Comparison of ENCODE assay signal across 8 mouse cellular contexts in genomic region chr2:168955850-168956346, GRCm38 (mm10). TPM values are rescaled to one million over a fixed set of nuclear protein-coding genes. Genes with fewer than 3 reads are reported as not detected.
DNase-seq lines count a peak whose midpoint lies in the region; ATAC-seq and TF ChIP-seq lines count a peak whose summit lies in the region.

No protein-coding gene starts in this region.

- no peaks in the 10 kb centered on the region for H3K27me3 ChIP-seq in CH12.LX (replicated peaks)
- no peaks in the 10 kb centered on the region for H3K27me3 ChIP-seq in embryonic facial prominence, embryonic 14.5 days (replicated peaks; ENCODE audit: control insufficient read depth, insufficient read depth, low read length)
- H3K27me3 ChIP-seq in intestine, embryonic 14.5 days (replicated peaks; ENCODE audit: control insufficient read depth, insufficient read depth, low read length): no peaks in the 10 kb centered on the region
- no peaks in the 10 kb centered on the region; the same call in 1 of the 2 replicates for H3K27me3 ChIP-seq in midbrain, embryonic 10.5 days (ENCODE audit: low read depth, poor library complexity, severe bottlenecking)

- no peak for TF ChIP-seq CTCF in CH12.LX (conservative IDR thresholded peaks at IDR 0.05 in 1 of 2, IDR thresholded peaks at IDR 0.05 in 1 of 2; ENCODE audit: low read depth in 2 of 2, low read length in 2 of 2)

- H3K27ac ChIP-seq in CH12.LX (ENCODE audit: insufficient read depth, low read depth): no peak overlapping the region
- peak overlapping the region; percentile 83 for H3K27ac ChIP-seq in embryonic facial prominence, embryonic 14.5 days (replicated peaks; ENCODE audit: low read depth, low read length)
- H3K27ac ChIP-seq in intestine, embryonic 14.5 days (ENCODE audit: low read depth): peak overlapping the region; percentile 83
- H3K27ac ChIP-seq in midbrain, embryonic 10.5 days (replicated peaks): peak overlapping the region; percentile 95

- no peak for TF ChIP-seq EP300 in CH12.LX (IDR thresholded peaks at IDR 0.05; ENCODE audit: low read length)

- H3K4me3 ChIP-seq in CH12.LX (replicated peaks in 1 of 3; ENCODE audit: low read depth in 2 of 3, low read length in 2 of 3, poor library complexity in 1 of 3): peak overlapping the region in 2 of 3 experiments; percentile 1 to 98
- H3K4me3 ChIP-seq in embryonic facial prominence, embryonic 14.5 days (ENCODE audit: low read depth, low read length): peak overlapping the region; percentile 61
- peak overlapping the region; percentile 91 for H3K4me3 ChIP-seq in intestine, embryonic 14.5 days (ENCODE audit: low read depth, low read length)
- peak overlapping the region; percentile 91 for H3K4me3 ChIP-seq in midbrain, embryonic 10.5 days

- TF ChIP-seq POLR2A in CH12.LX (IDR thresholded peaks at IDR 0.05; ENCODE audit: low read depth, low read length): no peak

- WGBS in embryonic facial prominence, embryonic 14.5 days: 53% methylated on average over 10 of the region's 10 CpGs
- WGBS in intestine, embryonic 14.5 days: 60% methylated on average over 10 of the region's 10 CpGs
- 51% methylated on average over 10 of the region's 10 CpGs for WGBS in midbrain, embryonic 10.5 days

- no peaks in the 10 kb centered on the region for H3K9me3 ChIP-seq in CH12.LX (replicated peaks; ENCODE audit: low read length)
- H3K9me3 ChIP-seq in embryonic facial prominence, embryonic 14.5 days (ENCODE audit: control insufficient read depth, low read length): no peaks in the 10 kb centered on the region
- no peaks in the 10 kb centered on the region for H3K9me3 ChIP-seq in intestine, embryonic 14.5 days (ENCODE audit: control insufficient read depth, low read length)
- H3K9me3 ChIP-seq in midbrain, embryonic 10.5 days (replicated peaks): no peaks in the 10 kb centered on the region

- TF ChIP-seq RAD21 in CH12.LX (IDR thresholded peaks at IDR 0.05; ENCODE audit: low read depth, low read length): no peak

- ATAC-seq in frontal cortex, adult (ENCODE audit: low TSS enrichment): peak; percentile 53
- no peak for ATAC-seq in embryonic facial prominence, embryonic 14.5 days (ENCODE audit: low read depth)
- ATAC-seq in intestine, embryonic 14.5 days (replicated peaks; ENCODE audit: low FRiP score, low TSS enrichment, low read depth): no peak; the same call in 1 of the 2 replicates

- dilution Hi-C loops in CH12.LX (cut with MboI; ENCODE audit: extremely low pct_ligation_motif_present, extremely low pct_unique_long_range_greater_than_20kb, low sequenced_read_pairs): no loop called here

- no peak for DNase-seq in frontal cortex, adult 2 months (ENCODE audit: extremely low spot score in 1 of 2, low spot score in 1 of 2)
- DNase-seq in CH12.LX (ENCODE audit: extremely low read depth): no peak
- peak; percentile 38 for DNase-seq in embryonic facial prominence, embryonic 14.5 days (ENCODE audit: low spot score)
- DNase-seq in intestine, embryonic 14.5 days (ENCODE audit: low spot score): peak; percentile 55
- DNase-seq in midbrain, embryonic 10.5 days (ENCODE audit: low spot score): peak; percentile 14
- no peak for DNase-seq in urinary bladder, postnatal 10 days (ENCODE audit: low spot score)
- DNase-seq in left cerebral cortex, adult 8-10 months (ENCODE audit: low spot score in 2 of 2): no peak

- peaks cover 3 to 26% of the 10 kb centered on the region in 2 experiments; a peak in 3 of 4 replicates for H3K4me1 ChIP-seq in CH12.LX (ENCODE audit: control insufficient read depth in 1 of 2, insufficient read depth in 2 of 2)
- peaks cover 17% of the 10 kb centered on the region for H3K4me1 ChIP-seq in embryonic facial prominence, embryonic 14.5 days (ENCODE audit: control insufficient read depth, insufficient read depth, low read length)
- peaks cover 12% of the 10 kb centered on the region for H3K4me1 ChIP-seq in intestine, embryonic 14.5 days (replicated peaks; ENCODE audit: control insufficient read depth, insufficient read depth, low read length)
- H3K4me1 ChIP-seq in midbrain, embryonic 10.5 days: peaks cover 26% of the 10 kb centered on the region

- in situ Hi-C loops in CH12.LX (cut with MboI; ENCODE audit: low pct_ligation_motif_present, low pct_unique_long_range_greater_than_20kb, low sequenced_read_pairs): loop anchor here (25.0 kb wide), 3 partner anchors 1131 to 1556 kb away; no protein-coding TSS in a partner anchor

- peak overlapping the region; percentile 41; the same call in 1 of the 2 replicates for H3K4me2 ChIP-seq in CH12.LX (ENCODE audit: insufficient read depth, low read depth, poor library complexity, severe bottlenecking)
- H3K4me2 ChIP-seq in embryonic facial prominence, embryonic 14.5 days (ENCODE audit: low read depth, low read length): peak overlapping the region; percentile 90
- H3K4me2 ChIP-seq in intestine, embryonic 14.5 days (ENCODE audit: low read length): peak overlapping the region; percentile 93

- peaks cover 26% of the 10 kb centered on the region for H3K79me2 ChIP-seq in CH12.LX (replicated peaks; ENCODE audit: control insufficient read depth, extremely low read depth, insufficient read depth, poor library complexity, severe bottlenecking)

- peaks cover 12 to 19% of the 10 kb centered on the region in 2 experiments for H3K36me3 ChIP-seq in CH12.LX (replicated peaks in 1 of 2; ENCODE audit: control insufficient read depth in 1 of 2, insufficient read depth in 1 of 2, low read length in 1 of 2)
- peaks cover 11% of the 10 kb centered on the region for H3K36me3 ChIP-seq in embryonic facial prominence, embryonic 14.5 days (ENCODE audit: control insufficient read depth, insufficient read depth, low read length)
- peaks cover 9% of the 10 kb centered on the region for H3K36me3 ChIP-seq in intestine, embryonic 14.5 days (ENCODE audit: control insufficient read depth, insufficient read depth, low read length)
- peaks cover 18% of the 10 kb centered on the region for H3K36me3 ChIP-seq in midbrain, embryonic 10.5 days

- H3K9ac ChIP-seq in CH12.LX (ENCODE audit: insufficient read depth, low read depth): peak overlapping the region; percentile 24; the same call in 1 of the 2 replicates
- H3K9ac ChIP-seq in embryonic facial prominence, embryonic 14.5 days (ENCODE audit: low read depth, low read length): peak overlapping the region; percentile 84
- peak overlapping the region; percentile 88; the same call in 1 of the 2 replicates for H3K9ac ChIP-seq in intestine, embryonic 14.5 days (ENCODE audit: low read length)

TF ChIP-seq in CH12.LX, 34 proteins besides CTCF, POLR2A, EP300 and RAD21:
- no peak for TF ChIP-seq USF2 (conservative IDR thresholded peaks at IDR 0.05; ENCODE audit: low read depth, low read length)
- no peak for TF ChIP-seq E2F4 (IDR thresholded peaks at IDR 0.05; ENCODE audit: insufficient replicate concordance, low read depth, low read length)
- TF ChIP-seq MAFK (IDR thresholded peaks at IDR 0.05; ENCODE audit: insufficient replicate concordance, low read length): no peak
- no peak for TF ChIP-seq MEF2A (IDR thresholded peaks at IDR 0.05; ENCODE audit: borderline replicate concordance, low read depth, low read length)
- TF ChIP-seq JUN (IDR thresholded peaks at IDR 0.05; ENCODE audit: insufficient read depth, low read depth, low read length): no peak
- no peak for TF ChIP-seq POLR2AphosphoS2 (IDR thresholded peaks at IDR 0.05; ENCODE audit: low read depth, low read length)
- TF ChIP-seq TBP (conservative IDR thresholded peaks at IDR 0.05; ENCODE audit: low read depth, low read length): no peak
- TF ChIP-seq TCF12 (IDR thresholded peaks at IDR 0.05; ENCODE audit: low read depth, low read length): no peak
- no peak for TF ChIP-seq ETS1 (conservative IDR thresholded peaks at IDR 0.05; ENCODE audit: low read depth, low read length)
- TF ChIP-seq MAZ (IDR thresholded peaks at IDR 0.05; ENCODE audit: low read depth, low read length): no peak
- no peak for TF ChIP-seq SMC3 (IDR thresholded peaks at IDR 0.05; ENCODE audit: low read depth, low read length)
- TF ChIP-seq HCFC1 (IDR thresholded peaks at IDR 0.05; ENCODE audit: low read depth, low read length): no peak
TF ChIP-seq in CH12.LX: peak in this region for 0.

RNA-seq across cellular contexts. Expression of gene Zfp64, which starts 0.5 kb away (rescaled TPM):
- 18.0 and 18.2 TPM in 2 replicates for polyA plus RNA-seq in frontal cortex, adult 2 months (2012; rRNA removed)
- total RNA-seq in CH12.LX (2012; rRNA removed) (25.1 and 25.8 TPM in 2 replicates), CH12.LX (2014; rRNA removed) (20.0 and 22.2 TPM in 2 replicates)
- polyA plus RNA-seq in CH12.LX (2012; ENCODE audit: insufficient read length, low read depth): 31.4 and 37.0 TPM in 2 replicates
- polyA plus RNA-seq in embryonic facial prominence, embryonic 14.5 days (2014; fragmentation: Nextera tagmentation; extraction: Ambion mirVana): 39.0 and 41.9 TPM in 2 replicates
- 36.8 and 38.7 TPM in 2 replicates for polyA plus RNA-seq in intestine, embryonic 14.5 days (2014; fragmentation: Nextera tagmentation; extraction: Ambion mirVana)
- polyA plus RNA-seq in midbrain, embryonic 10.5 days (2016; fragmentation: Nextera tagmentation; extraction: Ambion mirVana): 37.8 and 38.0 TPM in 2 replicates
- total RNA-seq in left cerebral cortex, adult 8-10 months (2022): 10 to 100 TPM; 19.2 to 21.7 (median 20.0) TPM

Comparison
In these comparisons a context has a peak if more than half of its experiments do, and no peak if none do; other contexts are left out.
1. DNase-seq: peak in embryonic facial prominence, embryonic 14.5 days (single experiment), intestine, embryonic 14.5 days (single experiment) and midbrain, embryonic 10.5 days (single experiment); none in frontal cortex, adult 2 months (0 of 2), CH12.LX (single experiment), urinary bladder, postnatal 10 days (single experiment) and left cerebral cortex, adult 8-10 months (0 of 2).
2. H3K4me2 ChIP-seq: peak in every context shown above with its lines; median percentile 93 in intestine, embryonic 14.5 days; 90 in embryonic facial prominence, embryonic 14.5 days; 41 in CH12.LX.
3. H3K9ac ChIP-seq: peak in every context shown above with its lines; median percentile 88 in intestine, embryonic 14.5 days; 84 in embryonic facial prominence, embryonic 14.5 days; 24 in CH12.LX.
4. Peak in every context shown above with its lines, with median percentiles within 50 percentile points of each other: H3K4me3 ChIP-seq.